Mouse (Mus musculus) C2C12 (cell line): ENCODE data around the gene Acer3.

ENCODE experiments used
- CTCF ChIP-seq: IDR thresholded peaks from one replicate; pipeline ENCODE4 v1.5.1; 2011; ENCODE audit not compliant: control insufficient read depth, insufficient read depth, insufficient read length
- MAX ChIP-seq: IDR thresholded peaks from one replicate; pipeline ENCODE4 v1.6.1; 2011; ENCODE audit warnings: mild to moderate bottlenecking, control low read depth
- MYOD1 ChIP-seq: IDR thresholded peaks from one replicate; pipeline ENCODE4 v1.6.1; 2011; ENCODE audit warnings: low read depth; ENCODE audit not compliant: control insufficient read depth, insufficient read length
- MYOG ChIP-seq: IDR thresholded peaks from one replicate; pipeline ENCODE4 v1.6.1; 2011; ENCODE audit not compliant: control insufficient read depth, insufficient read length; ENCODE audit errors: extremely low read depth
- USF1 ChIP-seq: IDR thresholded peaks from one replicate; pipeline ENCODE4 v1.6.1; 2011; ENCODE audit warnings: low read depth, mild to moderate bottlenecking, control low read depth, moderate library complexity

DNA sequence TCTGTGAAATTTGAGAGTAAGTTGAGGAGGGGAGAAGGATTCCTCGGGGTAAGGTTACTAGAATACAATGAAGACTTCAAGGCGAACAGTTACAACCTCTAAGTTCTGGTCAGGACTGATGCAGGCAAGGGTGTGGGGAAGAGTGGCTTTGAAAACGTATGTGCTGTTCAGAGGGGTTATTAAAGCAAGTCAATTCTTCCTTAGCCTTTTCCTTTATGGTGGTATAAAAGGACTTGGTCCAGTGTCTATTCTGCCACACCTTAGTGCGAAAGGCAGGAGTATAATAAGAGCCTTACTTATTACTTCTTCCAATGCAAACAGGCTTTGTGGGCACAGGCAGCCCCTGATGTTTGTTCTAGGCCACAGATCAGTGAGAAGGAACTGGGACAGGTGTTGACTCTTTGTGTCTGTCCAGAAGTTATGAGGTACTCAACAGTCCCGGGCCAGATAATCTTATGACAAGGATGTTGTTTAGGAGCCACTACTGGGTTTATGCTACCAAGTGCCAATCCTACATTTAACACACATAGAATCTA, 119.4 kb downstream of the Acer3 start:
- TF ChIP-seq MYOG (no peak), CTCF (no peak), USF1 (no peak), MAX (no peak), MYOD1 (no peak)
